Mouse (Mus musculus) B cell, adult 2 months (primary cell): ENCODE results near the gene Mlana.

ENCODE experiments used
- DNase-seq, 2 experiments: peaks; one replicate each; pipeline ENCODE4 v3.0.0; 2022

Gene Mlana

GRCm38 (mm10) chr19:29697245-29697874 lies at the start of gene Mlana:
Mlana (plus strand) TSS chr19:29697824.
- no peak for DNase-seq

GRCm38 (mm10) chr19:29648550-29648914 lies 49.1 kb upstream of the Mlana start:
- DNase-seq: no peak

- DNase-seq: no peak
Measured at GRCm38 (mm10) chr19:29649683-29650082, 47.9 kb upstream of the Mlana start.

- DNase-seq: no peak
Measured at GRCm38 (mm10) chr19:29653768-29654265, 43.8 kb upstream of the Mlana start.

- DNase-seq: no peak
Measured at GRCm38 (mm10) chr19:29655148-29655547, 42.5 kb upstream of the Mlana start.

GRCm38 (mm10) chr19:29656029-29656428 lies 41.6 kb upstream of the Mlana start:
- no peak for DNase-seq

- no peak for DNase-seq
Measured at GRCm38 (mm10) chr19:29656620-29657019, 41.0 kb upstream of the Mlana start.

GRCm38 (mm10) chr19:29657033-29657432 lies 40.6 kb upstream of the Mlana start:
- DNase-seq: no peak

GRCm38 (mm10) chr19:29657558-29657957 lies 40.1 kb upstream of the Mlana start:
- DNase-seq: no peak

- DNase-seq: no peak
Measured at GRCm38 (mm10) chr19:29658836-29659235, 38.8 kb upstream of the Mlana start.

GRCm38 (mm10) chr19:29659705-29660104 lies 37.9 kb upstream of the Mlana start:
- DNase-seq: no peak

- no peak for DNase-seq
Measured at GRCm38 (mm10) chr19:29660835-29661764, 36.5 kb upstream of the Mlana start.

- no peak for DNase-seq
Measured at GRCm38 (mm10) chr19:29661974-29662580, 35.5 kb upstream of the Mlana start.

GRCm38 (mm10) chr19:29663780-29664179 lies 33.8 kb upstream of the Mlana start:
- DNase-seq: no peak

GRCm38 (mm10) chr19:29664934-29665333 lies 32.7 kb upstream of the Mlana start:
- no peak for DNase-seq

GRCm38 (mm10) chr19:29666164-29666563 lies 31.5 kb upstream of the Mlana start:
- DNase-seq: no peak

GRCm38 (mm10) chr19:29666965-29667594 lies 30.5 kb upstream of the Mlana start:
- DNase-seq: no peak

GRCm38 (mm10) chr19:29668135-29668534 lies 29.5 kb upstream of the Mlana start:
- DNase-seq: no peak

- no peak for DNase-seq
Measured at GRCm38 (mm10) chr19:29670247-29670646, 27.4 kb upstream of the Mlana start.

- DNase-seq: no peak
Measured at GRCm38 (mm10) chr19:29671160-29671559, 26.5 kb upstream of the Mlana start.

GRCm38 (mm10) chr19:29672660-29673059 lies 25.0 kb upstream of the Mlana start:
- DNase-seq: no peak

- DNase-seq: no peak
Measured at GRCm38 (mm10) chr19:29674946-29675345, 22.7 kb upstream of the Mlana start.

GRCm38 (mm10) chr19:29675562-29676078 lies 22.0 kb upstream of the Mlana start:
- no peak for DNase-seq
